Mouse (Mus musculus): Measurements from ENCODE around the gene Max.

- TF ChIP-seq CTCF (IDR thresholded peaks at IDR 0.05; ENCODE audit: extremely low read depth, insufficient read depth, insufficient read length, insufficient replicate concordance) (no peak), POLR2A (IDR thresholded peaks at IDR 0.05; ENCODE audit: low read depth, low read length) (no peak)
Measured at GRCm38 (mm10) chr12:77011092-77011720, 49.2 kb upstream of the Max start.

Data from spleen, adult 2 months (tissue).